Mouse (Mus musculus) gastrocnemius, postnatal 14 days (tissue): Measurements from ENCODE around the gene Tmem119. TPM values are rescaled to one million over a fixed set of nuclear protein-coding genes. Genes with fewer than 3 reads are reported as not detected.
"Not testable (repeated sequence)": the region's sequence is repeated elsewhere in the genome, so short reads cannot be mapped to it uniquely, and the experiment has no call there.

Source experiments
- DNase-seq: peaks from one replicate; pipeline ENCODE4 v3.0.0; 2021; ENCODE audit warnings: mixed read lengths
- intact Hi-C: fragments of 180-260 bp; cut with DNase I; formaldehyde crosslinking; loops from one replicate; pipeline ENCODE4 v1.15.1; 2025; ENCODE audit warnings: low total_unique reads
- total RNA-seq, 2 experiments: library from RNA; stranded (reverse); gene quantifications; 2 replicates each; pipeline ENCODE4 v1.2.3; 2021

Tmem119 gene
- total RNA-seq, 2 experiments from 2014 or later, result 5.8 to 11.2 TPM

DNA sequence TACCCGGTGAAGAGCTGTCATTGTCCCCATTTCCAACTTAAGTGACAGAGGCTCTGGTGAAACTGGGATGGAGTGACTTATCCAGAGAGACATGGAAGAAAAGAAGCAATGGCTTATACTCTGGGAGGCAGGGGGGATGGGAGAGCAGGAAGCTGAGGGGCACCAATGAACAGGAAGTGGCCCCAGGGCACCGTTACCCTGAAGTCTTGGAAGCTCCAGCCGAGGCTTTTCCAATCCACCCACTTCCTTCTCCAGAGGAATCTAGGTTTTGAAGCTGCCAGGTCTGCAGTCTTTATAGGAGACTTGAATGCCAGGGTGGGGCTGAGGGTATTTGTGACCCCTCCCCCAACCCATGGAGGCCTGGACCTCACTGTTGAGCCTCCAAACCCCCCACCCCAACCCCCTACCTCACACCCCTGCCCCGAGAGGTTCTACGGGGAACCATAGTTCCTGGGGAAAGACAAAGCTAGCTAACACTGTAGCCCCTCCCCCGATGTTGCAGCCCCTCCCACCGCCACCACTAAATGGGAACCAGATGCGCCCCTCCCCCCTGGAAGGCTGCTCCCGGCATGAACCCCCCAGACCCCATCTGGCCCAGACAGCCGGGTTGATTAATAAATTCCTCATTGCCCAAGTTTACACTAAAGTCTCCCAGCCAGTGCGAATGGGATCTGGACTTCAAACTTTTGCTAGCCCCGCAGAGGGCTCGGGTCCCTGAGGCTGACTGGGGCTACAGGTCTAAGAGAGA, 3.7 kb downstream of the Tmem119 start:
- intact Hi-C loops, result no loop called here
- DNase-seq, result peak; percentile 53

GRCm38 (mm10) chr5:113791197-113792095, 8.9 kb downstream of the Tmem119 start:
- intact Hi-C loops, result no loop called here
- no peak for DNase-seq

DNA sequence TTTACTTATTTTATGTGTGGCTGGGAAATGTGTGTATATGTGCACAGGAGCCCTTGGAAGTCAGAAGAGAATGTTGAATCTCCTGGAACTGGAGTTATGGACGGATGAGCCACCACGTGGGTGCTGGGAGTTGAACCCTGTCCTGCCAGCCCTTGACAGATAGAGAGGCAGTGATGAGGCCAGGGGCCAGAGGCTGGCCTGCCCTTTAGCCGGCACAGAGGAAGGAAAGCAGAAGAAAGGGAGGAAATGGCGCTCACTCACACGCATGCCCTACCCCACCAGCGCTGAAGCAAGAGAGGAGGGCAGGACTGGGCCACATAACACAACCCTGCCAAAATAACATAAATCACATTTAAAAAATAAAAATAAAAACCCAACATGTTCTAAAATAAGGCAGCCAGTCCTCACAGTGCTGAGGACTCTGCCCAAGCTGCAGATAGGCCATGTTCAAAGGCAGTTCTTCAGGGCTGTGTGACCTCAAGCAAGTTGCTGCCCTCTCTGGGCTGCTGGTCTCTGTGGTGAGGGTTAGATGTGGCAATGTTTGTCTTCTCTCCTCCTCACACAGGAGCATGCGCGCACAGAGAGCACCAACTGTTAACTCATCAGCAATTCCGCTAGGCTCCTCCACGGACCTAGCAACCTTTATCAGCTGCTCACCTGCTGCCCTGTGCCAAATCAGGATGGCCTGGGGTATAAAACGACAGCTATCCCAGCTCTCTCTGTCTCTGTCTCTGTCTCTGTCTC, 9.7 kb downstream of the Tmem119 start:
- no peak for DNase-seq
- intact Hi-C loops, result no loop called here

DNA sequence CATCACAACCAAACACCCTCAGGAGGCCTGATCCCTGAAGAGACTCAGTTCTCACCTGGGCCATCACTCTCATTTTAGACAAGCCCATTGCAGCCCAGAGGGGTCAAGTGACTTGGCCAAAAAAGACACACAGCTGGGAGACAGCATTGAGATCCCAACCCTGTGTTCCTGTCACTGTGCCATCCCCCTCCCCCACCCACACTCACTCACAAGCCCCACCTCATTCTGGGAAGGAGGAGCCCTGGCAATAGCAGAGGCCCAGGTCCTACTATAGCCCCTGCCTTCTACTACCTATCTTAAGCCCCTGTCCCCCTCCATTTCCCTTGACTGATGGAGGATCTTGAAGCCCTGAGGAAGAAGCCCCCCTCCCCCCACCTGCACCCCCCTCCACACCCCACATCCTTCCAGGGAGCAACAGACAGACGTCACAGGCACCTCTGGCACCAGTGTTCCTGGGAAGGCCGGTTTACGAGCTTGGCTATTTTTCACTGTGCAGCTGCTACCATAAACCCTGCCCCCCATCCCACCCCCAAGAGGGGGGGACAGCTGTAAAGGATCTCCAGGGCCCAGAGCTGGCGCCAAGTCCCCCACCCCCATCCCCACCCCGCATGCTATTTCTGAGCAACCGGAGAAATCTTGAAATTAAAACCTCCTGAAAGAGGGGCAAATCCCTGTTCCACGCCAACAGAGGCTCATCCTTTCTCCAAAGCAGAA, 11.1 kb downstream of the Tmem119 start:
- DNase-seq, result peak; percentile 69
- intact Hi-C loops, result no loop called here

DNA sequence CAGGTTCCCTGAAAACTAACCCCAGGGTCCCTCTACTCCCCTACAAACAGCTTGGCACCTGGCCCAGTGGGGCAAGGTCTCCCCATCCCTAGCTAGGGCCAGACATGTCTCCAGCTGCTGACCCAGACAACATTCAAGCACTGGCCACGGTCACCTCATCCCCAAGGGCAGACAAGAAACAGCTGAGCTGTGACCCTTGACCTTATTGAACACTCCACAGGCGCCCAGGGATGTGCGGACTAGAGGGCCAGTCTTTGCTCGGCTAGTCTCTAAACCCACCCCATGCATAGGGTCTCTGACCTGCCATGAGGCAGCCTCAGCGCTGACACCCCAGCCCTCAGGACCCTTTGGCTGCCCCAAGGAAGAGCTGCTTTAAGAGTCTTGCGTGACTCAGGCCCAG, 11.7 kb downstream of the Tmem119 start:
- no peak for DNase-seq
- intact Hi-C loops, result no loop called here

- DNase-seq, result no peak
- intact Hi-C loops, result no loop called here
Observed at GRCm38 (mm10) chr5:113786985-113787384, 13.3 kb downstream of the Tmem119 start.

DNA sequence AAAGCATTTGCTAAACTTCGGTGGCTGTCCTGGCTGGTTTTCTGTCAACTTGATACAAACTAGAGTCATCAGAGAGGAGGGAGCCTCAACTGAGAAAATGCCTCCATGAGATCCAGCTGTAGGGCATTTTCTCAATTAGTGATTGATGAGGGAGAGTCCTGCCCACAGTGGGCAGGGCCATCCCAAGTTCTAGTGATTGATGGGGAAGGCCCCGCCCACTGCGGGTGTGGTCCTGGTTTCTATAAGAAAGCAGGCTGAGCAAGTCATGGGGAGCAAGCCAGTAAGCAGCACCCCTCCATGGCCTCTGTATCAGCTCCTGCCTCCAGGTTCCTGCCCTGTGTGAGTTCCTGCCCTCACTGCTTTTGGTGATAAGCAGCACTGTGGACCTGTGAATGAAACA, 16.2 kb downstream of the Tmem119 start:
- peak; percentile 58 for DNase-seq
- intact Hi-C loops, result not testable (repeated sequence)

GRCm38 (mm10) chr5:113783581-113784001, 16.7 kb downstream of the Tmem119 start:
- intact Hi-C loops, result no loop called here
- DNase-seq, result peak; percentile 69

DNA sequence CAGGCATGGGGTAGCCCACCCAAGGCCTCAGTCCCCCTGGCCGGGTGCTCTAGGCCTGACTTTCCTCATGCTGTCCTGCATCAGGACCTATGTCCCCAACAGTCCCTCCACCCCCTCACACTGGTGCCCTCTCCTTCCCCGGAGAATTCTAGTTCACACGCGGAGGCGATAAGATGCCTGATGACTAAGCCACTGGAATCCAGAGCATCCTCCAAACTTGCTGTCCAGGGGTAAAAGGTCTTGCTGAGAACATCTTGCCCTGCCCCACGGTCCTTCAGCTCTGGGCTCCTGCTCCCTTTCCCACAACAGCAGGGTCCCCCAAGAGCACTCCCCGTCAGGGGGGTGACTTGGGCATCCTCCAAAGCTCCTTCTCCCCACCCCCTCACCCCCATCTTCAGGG, 17.7 kb downstream of the Tmem119 start:
- no peak for DNase-seq
- intact Hi-C loops, result no loop called here

DNA sequence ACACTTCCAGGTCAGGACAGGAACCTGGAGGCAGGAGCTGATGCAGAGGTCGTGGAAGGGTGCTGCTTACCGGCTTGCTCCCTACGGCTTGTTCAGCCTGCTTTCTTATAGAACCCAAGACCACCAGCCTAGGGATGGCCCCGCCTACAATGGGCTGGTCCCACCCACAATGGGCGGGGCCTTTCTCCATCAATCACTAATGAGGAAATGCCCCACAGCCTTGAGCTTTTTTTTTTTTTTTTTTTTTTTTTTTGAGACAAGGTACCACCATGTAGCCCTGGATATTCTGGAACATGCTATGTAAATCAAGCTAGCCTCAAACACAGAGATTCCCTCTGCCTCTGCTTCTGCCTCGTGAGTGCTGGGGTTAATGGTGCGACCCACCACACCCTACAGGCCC, 18.4 kb downstream of the Tmem119 start:
- intact Hi-C loops, result no loop called here
- no peak for DNase-seq

DNA sequence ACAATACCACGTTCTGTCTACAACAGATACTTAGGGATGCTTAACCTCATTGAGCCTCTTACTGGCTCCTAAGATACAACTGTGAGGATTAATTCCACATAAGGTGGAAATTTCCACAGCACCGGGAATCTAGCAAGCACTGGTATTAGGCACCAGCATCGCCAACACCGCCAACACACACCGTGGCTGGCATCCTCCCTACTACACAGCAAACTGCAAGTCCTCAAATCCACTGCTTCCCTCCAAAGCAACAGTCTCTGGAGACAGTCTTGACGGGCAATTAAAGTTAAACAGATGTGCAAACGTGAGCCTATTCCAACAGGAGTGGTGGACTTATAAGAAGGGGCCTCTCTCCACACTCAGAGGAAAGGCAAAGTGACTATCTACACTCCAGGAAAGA, 19.1 kb downstream of the Tmem119 start:
- intact Hi-C loops, result no loop called here
- DNase-seq, result no peak

DNA sequence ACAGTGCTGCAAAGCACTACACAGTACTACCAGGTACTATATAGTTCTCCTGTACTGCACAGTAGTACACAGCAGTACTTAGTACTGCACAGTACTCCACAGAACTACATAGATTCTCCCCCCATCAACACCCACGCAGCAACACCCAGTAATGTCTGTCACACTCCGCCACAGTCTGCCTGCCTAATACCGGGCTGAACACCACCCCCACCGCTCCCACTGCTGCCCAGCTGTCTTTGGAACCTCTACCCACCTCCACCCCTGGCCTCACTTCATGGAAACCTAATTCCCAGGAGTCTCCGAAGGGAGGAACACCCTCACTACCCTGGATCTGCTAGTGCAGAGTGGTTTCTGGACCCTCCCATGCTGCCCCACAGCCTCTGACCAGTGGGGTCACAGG, 19.6 kb downstream of the Tmem119 start:
- no peak for DNase-seq
- intact Hi-C loops, result no loop called here

DNA sequence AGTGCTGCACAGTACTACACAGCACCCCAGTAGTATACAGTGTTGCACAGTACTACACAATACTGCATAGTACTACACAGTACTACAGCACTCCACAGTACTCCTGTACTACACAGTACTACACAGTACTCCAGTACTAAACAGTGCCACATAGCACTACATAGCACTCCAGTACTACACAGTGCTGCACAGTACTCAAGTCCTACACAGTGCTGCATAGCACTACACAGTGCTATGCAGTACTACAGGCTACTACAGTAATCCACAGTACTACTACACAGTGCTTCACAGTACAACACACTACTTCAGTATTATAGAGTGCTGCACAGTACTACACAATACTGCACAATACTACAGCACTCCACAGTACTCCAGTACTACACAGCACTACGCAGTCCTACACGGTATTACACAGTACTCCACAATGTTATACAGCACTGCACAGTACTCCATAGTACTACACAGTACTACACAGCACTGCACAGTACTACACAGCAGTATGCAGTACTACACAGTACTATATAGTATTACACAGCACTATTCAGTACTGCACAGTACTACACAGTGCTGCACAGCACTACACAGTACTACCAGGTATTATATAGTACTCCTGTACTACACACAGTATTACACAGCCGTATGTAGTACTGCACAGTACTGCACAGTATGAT, 20.1 kb downstream of the Tmem119 start:
- intact Hi-C loops, result no loop called here
- DNase-seq, result no peak

DNA sequence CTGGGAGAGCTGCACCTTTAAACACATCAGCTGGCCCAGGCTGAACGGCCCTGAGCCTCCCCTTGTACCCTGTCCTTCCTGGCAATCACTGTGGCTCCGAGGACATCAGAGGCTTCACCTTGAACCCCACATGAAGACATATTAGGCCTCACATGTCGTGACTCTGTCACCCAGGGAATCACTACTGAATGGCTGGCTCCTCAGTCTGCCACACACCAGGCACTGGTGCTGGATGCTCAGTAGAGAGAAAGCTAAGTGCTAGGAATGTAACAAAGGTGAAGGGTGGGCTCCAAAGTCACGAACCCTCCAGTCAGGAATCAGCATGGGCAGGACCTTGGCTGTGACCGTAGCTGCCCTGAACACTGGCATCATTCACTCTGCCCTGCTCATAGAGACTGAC, 20.7 kb downstream of the Tmem119 start:
- intact Hi-C loops, result loop anchor here (10.0 kb wide), 1 partner anchor 325 kb away; no protein-coding TSS in a partner anchor
- DNase-seq, result no peak

DNA sequence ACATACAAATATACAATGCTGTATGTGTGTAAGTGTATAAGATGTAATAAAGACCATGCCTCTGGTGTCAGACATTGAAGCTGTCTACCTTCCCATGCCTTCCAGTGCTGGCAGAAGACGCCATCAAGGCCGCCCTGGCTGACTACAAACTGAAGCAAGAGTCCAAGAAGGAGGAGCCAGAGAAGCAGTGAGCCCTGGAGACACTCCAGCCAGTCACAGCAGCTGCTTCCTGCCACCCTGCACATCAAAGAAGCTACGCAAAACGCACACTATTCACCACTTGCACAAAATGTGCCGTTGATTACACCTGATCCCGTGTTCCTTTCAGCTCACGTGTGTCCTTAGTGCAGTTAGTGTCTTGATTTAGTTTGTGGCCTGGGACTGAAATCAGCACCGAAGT, 22.6 kb downstream of the Tmem119 start:
- intact Hi-C loops, result loop anchor here (2.0 to 10.0 kb wide), 2 partner anchors 35 to 327 kb away; no protein-coding TSS in a partner anchor
- not testable (repeated sequence) for DNase-seq

DNA sequence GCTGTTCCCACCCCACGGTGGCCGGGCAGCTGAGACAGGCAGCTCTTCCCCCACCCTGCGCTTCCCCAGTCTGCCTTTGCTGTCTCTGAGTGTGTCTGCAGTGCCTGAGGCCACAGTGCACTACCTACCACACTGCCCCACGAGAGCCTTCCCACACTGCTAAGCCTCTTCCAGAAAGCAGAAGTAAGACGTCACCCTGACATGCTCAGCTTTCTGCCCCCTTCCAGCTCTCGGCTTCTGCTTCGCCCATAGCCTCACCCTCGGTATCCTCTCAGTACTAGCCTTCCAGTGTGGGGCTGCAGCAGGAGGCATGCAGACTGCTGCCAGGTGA, 23.5 kb downstream of the Tmem119 start:
- DNase-seq, result no peak
- intact Hi-C loops, result loop anchor here (2.0 to 10.0 kb wide), 2 partner anchors 36 to 328 kb away; no protein-coding TSS in a partner anchor

DNA sequence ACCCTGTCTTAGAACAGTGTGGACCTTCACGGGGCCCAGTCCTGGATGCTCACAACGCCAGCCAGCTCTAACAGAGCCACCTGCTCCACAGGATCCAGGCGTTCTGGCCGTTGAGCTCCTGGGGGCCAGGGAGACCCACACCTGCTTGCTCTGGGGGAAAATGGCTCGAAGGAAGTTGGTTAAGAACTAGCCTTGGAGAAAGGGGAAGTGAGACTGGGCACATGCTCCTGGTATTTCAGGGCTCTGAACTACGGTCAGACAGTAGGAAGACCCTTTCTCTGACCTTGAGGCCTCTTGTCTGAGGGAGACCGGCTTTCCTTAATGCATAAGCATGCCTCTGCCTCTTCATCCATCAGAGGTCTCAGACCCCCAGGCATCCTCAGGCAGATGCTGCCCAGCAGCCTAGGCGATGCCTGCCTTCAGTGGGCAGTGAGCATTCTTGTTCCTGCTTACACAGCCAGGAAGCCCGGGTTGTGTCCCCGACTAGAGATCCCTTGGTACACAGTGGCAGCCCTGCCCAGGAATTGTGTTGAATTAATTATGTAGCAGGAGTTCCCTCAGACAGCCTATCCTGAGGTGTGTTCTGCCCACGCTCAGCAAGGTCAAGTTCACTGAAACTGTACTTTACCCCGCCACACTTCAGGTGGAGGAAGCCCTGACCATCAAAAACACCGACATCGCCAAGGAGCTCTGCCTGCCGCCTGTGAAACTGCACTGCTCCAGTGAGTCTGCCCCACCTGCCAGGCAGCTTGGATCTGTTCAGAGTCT, 24.0 kb downstream of the Tmem119 start:
- intact Hi-C loops, result loop anchor here (2.0 to 10.0 kb wide), 2 partner anchors 36 to 328 kb away; no protein-coding TSS in a partner anchor
- DNase-seq, result no peak

- no peak for DNase-seq
- intact Hi-C loops, result loop anchor here (10.0 kb wide), 1 partner anchor 329 kb away; no protein-coding TSS in a partner anchor
Observed at GRCm38 (mm10) chr5:113775585-113775984, 24.7 kb downstream of the Tmem119 start.
